Mouse (Mus musculus): ENCODE measurements around the gene Nphp4.
A peak's percentile ranks its signal among the peaks of the same experiment; 100 is the strongest.

Gene Nphp4

GRCm38 (mm10) chr4:152480426-152480825 lies 3.9 kb downstream of the Nphp4 start:
- no peak for DNase-seq

DNA sequence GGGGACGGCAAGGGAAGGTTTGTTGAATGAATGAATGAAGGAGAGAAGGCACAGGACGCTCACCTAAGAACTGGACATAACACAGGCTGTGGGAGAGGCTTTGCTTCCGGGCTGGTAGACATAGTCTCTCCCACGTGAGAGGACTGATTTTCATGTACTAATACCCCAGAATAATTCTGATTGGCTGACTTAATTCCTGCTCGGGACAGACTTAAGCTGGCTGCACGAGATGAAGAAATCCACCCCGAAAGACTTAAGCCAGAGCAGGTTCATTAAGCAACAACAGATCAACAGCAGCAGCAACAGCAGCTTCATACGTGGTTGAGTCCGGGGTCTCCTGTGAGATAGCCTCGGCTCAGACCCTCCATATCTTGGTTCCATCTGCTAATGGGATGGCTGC lies 11.5 kb downstream of the Nphp4 start:
- DNase-seq: no peak

- DNase-seq: no peak
Observed at GRCm38 (mm10) chr4:152490311-152490710, 13.8 kb downstream of the Nphp4 start.

GRCm38 (mm10) chr4:152491250-152491899 lies 14.9 kb downstream of the Nphp4 start:
- peak; percentile 86 to 88 for DNase-seq

- DNase-seq: peak in 1 of 2 experiments; percentile 30
Observed at GRCm38 (mm10) chr4:152494360-152494879, 17.9 kb downstream of the Nphp4 start.

DNA sequence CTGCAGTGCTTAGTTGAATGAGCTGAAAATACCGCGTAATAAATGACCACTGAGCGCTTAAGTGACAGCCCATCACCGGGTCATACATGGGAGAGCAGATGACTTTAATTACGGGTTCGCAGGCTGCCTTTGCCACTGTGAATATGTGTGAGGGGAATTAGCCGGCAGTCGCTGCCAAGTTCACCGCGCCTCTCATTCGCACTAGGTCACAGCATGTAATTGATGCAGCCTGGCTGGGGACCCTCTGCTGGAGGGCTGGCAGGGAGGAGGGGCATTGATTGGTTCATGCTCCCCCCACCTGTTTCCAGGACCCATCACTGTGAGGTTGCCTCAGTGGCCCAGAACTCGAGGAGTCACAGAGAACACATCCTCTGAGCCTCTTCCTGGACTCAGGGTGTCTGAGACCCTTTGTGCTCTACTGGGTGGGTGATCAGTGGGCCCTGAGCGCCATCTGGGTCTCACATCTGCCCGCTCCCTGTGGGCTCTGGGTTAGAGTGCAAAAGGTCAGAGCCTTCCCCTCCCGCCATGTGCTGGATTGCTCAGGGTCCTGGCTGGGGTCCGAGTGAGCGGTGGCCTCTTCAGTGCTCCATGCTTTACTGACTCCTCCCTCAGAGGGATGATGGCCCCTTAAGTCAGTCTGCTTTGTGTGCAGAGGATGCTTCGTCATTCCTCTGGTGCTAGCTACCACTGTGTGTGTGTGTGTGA lies 35.9 kb downstream of the Nphp4 start:
- peak in 1 of 2 experiments; percentile 31 for DNase-seq

DNA sequence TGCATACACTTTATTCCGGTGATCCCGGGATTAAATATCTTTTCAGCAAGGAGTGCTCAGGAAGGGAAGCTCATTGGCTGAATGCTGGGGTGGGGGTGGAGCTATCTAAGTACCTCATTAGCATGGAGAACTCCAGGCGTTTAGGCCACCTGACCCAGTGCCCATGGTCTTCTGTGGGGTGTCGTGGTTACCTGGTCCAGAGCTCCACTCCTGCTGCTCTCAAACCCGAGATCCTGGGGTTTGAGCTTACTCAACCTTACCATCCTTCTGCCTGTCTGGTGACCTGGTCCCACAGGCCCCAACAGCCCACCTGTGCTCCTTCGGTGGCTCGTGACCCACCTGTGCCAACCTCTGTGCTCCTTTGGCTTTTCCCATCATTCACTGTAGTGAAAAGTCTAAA lies 38.4 kb downstream of the Nphp4 start:
- no peak for DNase-seq

DNA sequence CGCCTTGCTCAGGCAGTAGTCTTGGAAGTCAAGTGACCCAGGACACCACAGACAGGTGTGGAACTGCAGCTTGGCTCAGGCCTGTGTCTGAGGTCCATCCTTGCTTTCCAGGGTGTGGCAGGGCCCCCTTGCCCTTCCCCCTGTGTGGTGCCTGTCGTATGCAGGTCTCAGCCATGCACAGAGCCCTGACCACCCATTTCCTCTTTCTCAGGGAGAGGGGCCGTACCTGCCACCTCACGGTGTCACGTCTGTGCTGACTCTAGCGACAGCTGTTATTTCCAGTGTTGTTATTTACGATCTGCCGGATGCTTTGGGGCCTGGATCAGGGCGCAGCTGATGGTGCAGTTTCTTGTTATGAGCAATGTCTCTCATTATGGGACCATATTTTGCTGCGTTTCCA lies 42.6 kb downstream of the Nphp4 start:
- no peak for DNase-seq

DNA sequence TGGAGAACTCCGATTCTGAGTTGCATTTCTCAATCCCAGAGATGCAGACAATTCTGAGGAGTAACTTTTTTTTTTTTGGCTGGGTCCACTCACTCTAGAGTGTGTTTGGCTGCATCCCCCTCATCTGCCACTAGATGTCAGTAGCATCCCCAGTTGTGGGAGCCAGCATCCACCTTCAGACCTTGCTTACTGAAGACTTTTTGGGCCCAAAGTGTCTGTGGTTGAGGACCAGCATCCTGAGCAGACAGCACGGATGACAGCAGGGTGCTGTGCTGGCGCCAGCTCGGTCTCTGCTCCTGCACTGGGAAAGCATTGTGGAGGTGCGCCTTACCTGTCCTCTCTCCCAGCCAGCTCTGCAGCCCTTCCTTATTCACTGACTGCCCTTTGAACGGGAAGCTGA lies 43.6 kb downstream of the Nphp4 start:
- DNase-seq: peak; percentile 85

DNA sequence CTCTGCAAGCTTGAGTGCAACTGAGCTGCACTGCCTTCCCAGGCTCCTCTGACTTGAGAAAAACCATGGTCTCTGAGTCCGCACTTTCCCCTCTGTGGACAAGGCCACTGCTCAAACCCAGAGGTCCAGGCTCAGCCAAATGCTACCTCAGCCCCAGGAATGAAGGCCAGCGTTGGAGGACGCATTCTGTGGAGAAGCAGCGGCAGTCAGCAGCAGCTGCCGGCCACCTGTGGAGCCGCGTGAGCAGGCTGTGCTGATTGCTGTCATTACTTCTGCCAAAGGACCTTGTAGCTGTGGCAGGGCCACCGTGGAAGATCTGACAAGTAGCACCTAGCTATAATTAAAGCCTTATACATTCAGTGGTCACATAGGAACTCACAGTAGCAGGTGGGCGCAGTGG lies 56.4 kb downstream of the Nphp4 start:
- no peak for DNase-seq

GRCm38 (mm10) chr4:152539756-152540155 lies 63.2 kb downstream of the Nphp4 start:
- no peak for DNase-seq

GRCm38 (mm10) chr4:152541172-152541571 lies 64.7 kb downstream of the Nphp4 start:
- peak; percentile 71 to 80 for DNase-seq

DNA sequence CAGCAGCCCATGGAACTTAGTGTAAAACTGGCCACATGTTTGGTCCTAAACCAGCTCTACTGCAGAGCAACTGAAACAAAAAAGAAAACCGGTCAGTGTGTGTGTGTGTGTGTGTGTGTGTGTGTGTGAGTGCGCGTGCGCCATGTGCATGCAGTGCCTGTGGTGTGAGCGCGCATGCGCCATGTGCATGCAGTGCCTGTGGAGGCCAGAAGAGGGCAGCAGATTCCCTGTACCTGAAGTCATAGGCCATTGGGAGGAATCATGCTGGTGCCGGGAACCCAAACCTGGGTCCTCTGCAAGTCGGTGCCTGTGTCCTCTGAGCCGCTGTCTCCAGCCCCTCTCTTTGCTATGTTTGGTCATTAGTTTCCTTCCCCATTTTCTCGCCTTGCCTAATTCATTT lies 65.9 kb downstream of the Nphp4 start:
- DNase-seq: no peak

GRCm38 (mm10) chr4:152546481-152546880 lies 70.0 kb downstream of the Nphp4 start:
- peak in 1 of 2 experiments; percentile 42 for DNase-seq

DNA sequence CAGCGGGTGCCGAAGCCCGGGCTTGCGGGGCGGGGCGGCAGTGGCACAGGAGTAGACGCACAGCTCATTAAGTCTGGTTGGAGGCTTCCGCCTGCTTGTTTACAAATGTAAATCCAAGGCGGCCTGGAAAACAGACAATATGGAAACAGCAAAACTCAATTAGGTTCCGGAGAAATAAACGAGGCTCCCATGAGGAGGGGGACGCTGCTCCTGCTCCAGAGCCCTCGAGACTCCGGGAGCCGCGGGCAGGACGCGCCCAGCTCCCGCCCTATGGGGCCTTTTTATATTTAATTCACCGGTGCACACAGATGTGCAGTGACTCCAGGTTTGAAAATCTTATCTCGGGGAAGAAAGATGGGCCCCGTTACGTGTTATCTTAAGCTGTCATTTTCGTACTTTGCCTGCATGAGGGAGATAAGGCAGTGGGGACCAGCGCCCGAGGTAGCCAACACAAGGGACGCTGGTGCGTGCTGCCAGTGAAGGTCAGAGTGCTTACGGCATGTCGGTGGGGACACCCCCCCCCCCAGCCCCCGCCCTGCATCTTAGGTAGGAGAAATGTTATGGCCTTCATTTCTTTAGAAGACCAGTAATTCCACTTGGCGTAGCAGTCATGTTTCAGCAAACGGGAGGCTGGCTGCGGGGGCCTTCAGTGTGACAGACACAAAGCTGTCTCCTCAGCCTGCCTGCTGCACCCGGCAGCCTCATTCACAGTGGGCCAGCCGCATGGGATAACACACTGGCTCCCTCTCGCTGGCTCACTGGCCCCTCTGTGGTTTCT lies 71.6 kb downstream of the Nphp4 start:
- DNase-seq: no peak

- no peak for DNase-seq
Observed at GRCm38 (mm10) chr4:152549507-152550202, 73.1 kb downstream of the Nphp4 start.

DNA sequence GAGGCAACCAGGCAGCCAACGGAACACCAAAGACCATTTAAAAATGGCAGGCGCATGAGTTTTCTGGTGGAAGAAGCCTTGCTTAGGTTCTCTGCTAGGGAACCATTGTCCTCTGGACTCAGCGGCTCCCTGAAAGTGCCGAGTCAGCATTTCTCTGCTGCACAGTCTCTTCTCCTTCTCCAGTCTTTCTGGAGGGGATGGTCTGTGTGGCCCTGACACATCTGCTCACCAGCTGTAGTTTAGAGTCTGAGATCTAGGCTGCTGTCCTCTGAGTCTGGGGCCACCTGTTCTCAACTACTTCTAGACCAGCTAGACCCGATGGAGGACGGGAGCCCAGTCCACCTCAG lies 73.7 kb downstream of the Nphp4 start:
- no peak for DNase-seq

GRCm38 (mm10) chr4:152553582-152554285 lies 77.2 kb downstream of the Nphp4 start:
- no peak for DNase-seq

DNA sequence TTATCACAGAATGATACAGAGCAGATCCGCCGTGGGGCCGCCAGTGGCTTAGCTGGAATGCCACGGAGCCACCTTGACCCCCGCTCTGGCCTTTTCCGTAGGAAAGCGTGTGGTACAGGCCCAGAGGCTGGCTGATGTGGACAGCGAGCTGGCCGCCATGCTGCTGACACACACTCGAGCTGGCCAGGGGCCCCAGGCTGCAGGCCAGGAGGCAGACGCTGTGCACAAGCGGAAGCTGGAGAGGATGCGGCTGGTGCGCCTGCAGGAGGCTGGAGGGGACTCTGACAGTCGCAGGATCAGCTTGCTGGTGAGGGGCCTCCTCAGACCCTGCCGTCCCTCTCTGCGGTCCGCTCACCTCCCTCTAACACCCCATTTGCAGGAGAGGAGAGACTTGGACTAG lies 77.9 kb downstream of the Nphp4 start:
- peak; percentile 37 to 52 for DNase-seq

- peak; percentile 46 to 51 for DNase-seq
Observed at GRCm38 (mm10) chr4:152555806-152556205, 79.3 kb downstream of the Nphp4 start.

GRCm38 (mm10) chr4:152558246-152558645 lies 81.7 kb downstream of the Nphp4 start:
- DNase-seq: peak; percentile 32 to 46

GRCm38 (mm10) chr4:152568006-152568405 lies 91.5 kb downstream of the Nphp4 start:
- no peak for DNase-seq

All from kidney, postnatal 4 days (tissue).